Mouse (Mus musculus) stomach, adult 2 months (tissue): ENCODE measurements around the gene 3110082I17Rik. TPM values are rescaled to one million over a fixed set of nuclear protein-coding genes. Genes with fewer than 3 reads are reported as not detected.

Experiments used
- polyA plus RNA-seq: library from polyadenylated mRNA; depleted of rRNA; stranded (reverse); fragments of >200 nt; gene quantifications from 2 replicates; pipeline ENCODE4 v1.2.3, GENCODE M21; 2012; rRNA removed

The 3110082I17Rik gene
- polyA plus RNA-seq = 6.3 and 7.6 TPM in 2 replicates

DNA sequence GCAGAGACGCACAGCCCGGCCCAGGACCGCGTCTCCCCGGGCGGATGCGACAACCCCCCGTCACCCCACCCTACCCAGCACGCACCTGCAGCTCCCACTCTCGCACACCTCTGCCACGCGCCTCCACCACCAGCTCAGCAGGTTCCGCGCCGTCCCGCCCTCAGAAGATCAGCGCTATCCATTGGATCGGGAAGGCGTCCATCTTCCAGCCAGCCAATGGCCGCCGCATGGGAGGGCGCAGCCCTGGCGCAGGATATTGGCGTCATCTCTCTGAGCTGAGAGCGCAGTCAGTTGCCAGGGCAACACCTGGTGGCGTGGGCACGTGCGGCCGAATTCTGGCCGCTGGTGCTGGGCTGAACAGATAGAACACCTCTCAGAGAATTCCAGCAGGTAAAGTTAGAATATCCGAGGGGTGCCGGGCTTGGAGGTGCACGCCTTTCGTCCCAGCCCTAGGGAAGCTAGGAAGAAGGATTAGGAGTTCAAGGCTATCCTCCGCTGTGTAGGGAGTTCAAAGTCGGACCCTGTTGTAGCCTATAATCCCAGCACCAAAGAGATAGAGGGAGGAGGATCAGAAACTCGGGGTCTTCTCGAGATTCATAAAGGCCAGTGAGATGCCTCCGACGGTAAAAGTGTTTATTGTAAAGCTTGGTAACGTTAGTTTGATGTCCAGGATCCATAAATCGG is at the start of gene 3110082I17Rik:
Gene 3110082I17Rik (minus strand): TSS at position 144 of the 684 bp plus-strand sequence.

DNA sequence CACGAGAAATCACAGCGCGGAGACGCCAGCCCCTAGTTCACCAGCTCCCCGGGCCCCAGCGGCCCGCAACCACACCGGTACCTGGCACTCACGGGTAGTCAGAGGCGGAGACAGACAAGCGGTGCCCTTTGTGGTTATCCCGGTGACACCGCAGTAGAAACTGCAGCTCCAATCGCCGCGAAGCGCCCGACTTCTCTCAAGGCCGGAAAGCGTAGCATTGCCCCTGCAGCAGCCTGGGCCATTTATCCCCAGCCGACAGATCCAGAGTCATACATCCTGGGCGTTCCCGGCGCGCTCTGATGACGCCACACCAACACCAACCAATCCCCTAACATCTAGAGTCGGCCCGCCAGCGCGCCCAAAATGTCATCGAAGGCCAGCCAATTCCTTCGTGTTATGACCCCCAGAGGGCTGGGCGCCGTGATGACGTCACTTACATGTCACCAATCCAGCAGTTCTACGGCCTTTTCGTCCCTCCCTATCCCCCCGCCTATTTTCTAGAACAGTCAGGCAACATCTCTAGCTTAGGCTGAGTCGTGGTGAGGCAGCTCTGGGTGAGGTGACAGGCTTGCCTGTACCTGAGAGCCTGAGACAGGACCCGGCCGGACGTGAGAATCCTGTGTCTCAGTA is 24.0 kb upstream of the 3110082I17Rik start, which contains the start of gene Zfand2a:
Gene Zfand2a (minus strand): TSS at position 365 of the 630 bp plus-strand sequence.

GRCm38 (mm10) chr5:139423026-139423865 is 37.1 kb downstream of the 3110082I17Rik start, which contains the start of gene Gper1:
TSS of gene Gper1 (plus strand) at chr5:139423151.

GRCm38 (mm10) chr5:139404801-139405401 is 55.4 kb downstream of the 3110082I17Rik start, which contains the start of gene C130050O18Rik:
TSS of gene C130050O18Rik (plus strand) at chr5:139405280.

DNA sequence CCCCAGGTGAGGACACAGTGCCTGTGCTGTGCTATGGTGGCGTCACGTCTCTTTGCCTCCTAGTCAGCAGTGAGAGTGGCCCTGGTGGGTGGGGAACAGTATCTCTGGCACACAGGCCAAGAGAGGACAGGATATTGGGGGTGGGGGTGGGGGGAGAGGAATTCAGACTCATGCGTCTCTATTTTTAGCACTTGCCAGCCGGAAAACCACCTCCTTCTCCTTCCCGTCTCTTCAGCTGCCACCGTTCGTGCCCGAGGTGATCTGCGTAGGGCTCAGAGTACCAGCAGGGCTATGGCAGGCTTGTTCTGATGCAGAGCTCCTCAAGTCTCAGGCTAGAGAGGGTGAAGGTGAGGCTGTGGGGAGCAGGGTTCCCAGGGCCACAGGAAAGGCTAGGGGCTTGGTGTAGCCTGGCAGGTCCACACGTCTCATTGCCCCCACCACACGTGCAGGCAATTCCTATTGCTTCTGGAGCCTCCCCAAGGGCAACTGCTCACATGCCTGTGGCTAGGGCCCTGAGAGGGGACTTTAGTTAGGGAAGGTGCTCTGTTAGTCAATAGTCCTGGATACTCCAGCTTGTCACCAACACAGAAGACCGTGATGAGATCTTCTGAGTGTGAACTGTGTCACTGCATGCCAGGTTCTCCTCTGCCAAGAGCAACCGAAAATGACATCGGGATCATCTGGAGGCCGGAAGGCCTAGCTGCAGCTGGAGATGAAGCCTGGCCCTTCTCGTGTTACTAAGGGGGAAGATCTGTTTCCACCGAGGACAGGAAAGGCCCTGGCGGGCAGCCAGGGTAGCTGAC is 82.7 kb downstream of the 3110082I17Rik start, which contains the start of gene Gpr146:
Gene Gpr146 (plus strand): TSS at position 230 of the 803 bp plus-strand sequence.

GRCm38 (mm10) chr5:139352317-139352716 is 108.0 kb downstream of the 3110082I17Rik start, which contains the start of gene Cyp2w1:
TSS of gene Cyp2w1 (plus strand) at chr5:139352617.

GRCm38 (mm10) chr5:139351134-139351533 is 109.2 kb downstream of the 3110082I17Rik start, which contains the start of gene Cox19:
TSS of gene Cox19 (minus strand) at chr5:139351418.

GRCm38 (mm10) chr5:139325395-139325966 is 134.8 kb downstream of the 3110082I17Rik start, which contains the start of gene Adap1:
TSS of gene Adap1 (minus strand) at chr5:139325622.

Other genes starting within 250 kb of the 3110082I17Rik start
- gene Get4, start 208.2 kb downstream of the 3110082I17Rik start, polyA plus RNA-seq = 62.7 and 125 TPM in 2 replicates
- 15.3 and 20.9 TPM in 2 replicates for gene Adap1, start 134.9 kb downstream of the 3110082I17Rik start, polyA plus RNA-seq
- gene Cox19, start 109.1 kb downstream of the 3110082I17Rik start, polyA plus RNA-seq = 69.5 and 86.5 TPM in 2 replicates
- gene Cyp2w1, start 107.9 kb downstream of the 3110082I17Rik start, polyA plus RNA-seq = 0.12 and 0.61 TPM in 2 replicates
- gene Gpr146, start 82.8 kb downstream of the 3110082I17Rik start, polyA plus RNA-seq = 5.1 and 6.3 TPM in 2 replicates
- gene C130050O18Rik, start 55.2 kb downstream of the 3110082I17Rik start, polyA plus RNA-seq = 1.4 and 1.9 TPM in 2 replicates
- gene Gper1, start 37.4 kb downstream of the 3110082I17Rik start, polyA plus RNA-seq = 16.3 and 24.9 TPM in 2 replicates
- 6.8 and 8.1 TPM in 2 replicates for gene Zfand2a, start 24.0 kb upstream of the 3110082I17Rik start, polyA plus RNA-seq
- gene Uncx, start 83.0 kb upstream of the 3110082I17Rik start, polyA plus RNA-seq = not detected in 2 replicates